Mouse (Mus musculus) forebrain, embryonic 11.5 days (tissue): ENCODE results near the gene Slc35e4. TPM values are rescaled to one million over a fixed set of nuclear protein-coding genes. Genes with fewer than 3 reads are reported as not detected.
"Not testable (repeated sequence)": the region's sequence is repeated elsewhere in the genome, so short reads cannot be mapped to it uniquely, and the experiment has no call there.

Experiments
- ATAC-seq: fragments of 200-750 bp; cut with Nextera tagmentation; replicated peaks from 2 replicates; pipeline ENCODE4 v1.8.0; 2017; ENCODE audit warnings: moderate TSS enrichment; ENCODE audit not compliant: low FRiP score
- DNase-seq: peaks from one replicate; pipeline ENCODE4 v3.0.0-alpha.2; 2017; ENCODE audit warnings: low spot score
- H3K27ac ChIP-seq: fragments of 300-500 bp; sonication (generic); 2 replicates; pipeline ENCODE4 v1.5.1; 2014; ENCODE audit warnings: low read depth, low read length
- H3K27me3 ChIP-seq: fragments of 300-500 bp; sonication (generic); 2 replicates; pipeline ENCODE4 v1.6.1; 2014; ENCODE audit warnings: mild to moderate bottlenecking, low read length, mixed read lengths; ENCODE audit not compliant: control insufficient read depth, insufficient read depth
- H3K36me3 ChIP-seq: fragments of 300-500 bp; sonication (generic); 2 replicates; pipeline ENCODE4 v1.6.1; 2014; ENCODE audit warnings: mild to moderate bottlenecking, low read length, moderate library complexity, mixed read lengths; ENCODE audit not compliant: control insufficient read depth, insufficient read depth
- H3K4me1 ChIP-seq: fragments of 300-500 bp; sonication (generic); replicated peaks from 2 replicates; pipeline ENCODE4 v1.6.1; 2014; ENCODE audit warnings: low read length, mixed read lengths; ENCODE audit not compliant: control insufficient read depth, insufficient read depth
- H3K4me2 ChIP-seq: fragments of 300-500 bp; sonication (generic); 2 replicates; pipeline ENCODE4 v1.6.1; 2014; ENCODE audit warnings: low read depth, mild to moderate bottlenecking, low read length, moderate library complexity, mixed read lengths; ENCODE audit not compliant: severe bottlenecking
- H3K4me3 ChIP-seq: fragments of 300-500 bp; sonication (generic); 2 replicates; pipeline ENCODE4 v1.5.1; 2014; ENCODE audit warnings: low read depth, low read length
- H3K9ac ChIP-seq: fragments of 300-500 bp; sonication (generic); 2 replicates; pipeline ENCODE4 v1.6.1; 2014; ENCODE audit warnings: low read length
- H3K9me3 ChIP-seq: fragments of 300-500 bp; sonication (generic); 2 replicates; pipeline ENCODE4 v1.6.1; 2016; ENCODE audit warnings: low read length, mixed read lengths; ENCODE audit not compliant: control insufficient read depth
- WGBS: fragments of 180-500 bp; shearing (Covaris S2); extraction: QIAGEN DNeasy Blood & Tissue Kit; methylation state at CpG from one replicate; pipeline ENCODE4 v1.1.7; 2014; 5-methylcytosine and 5-hydroxymethylcytosine counted together
- polyA plus RNA-seq: library from polyadenylated mRNA; unstranded; fragments of >200 nt; fragmentation: Nextera tagmentation; extraction: Ambion mirVana; gene quantifications from 2 replicates; pipeline ENCODE4 v1.2.1, GENCODE M21; 2014

Gene Slc35e4
- 3.5 and 3.9 TPM in 2 replicates for polyA plus RNA-seq

- Histone ChIP-seq H3K9me3 (no peaks in the 10 kb centered on the region), H3K4me2 (peak within 1 kb of the TSS; percentile 91), H3K4me3 (peak within 1 kb of the TSS; percentile 54), H3K4me1 (peaks cover 16% of the 10 kb centered on the region), H3K27me3 (peaks cover 2% of the 10 kb centered on the region; the same call in 1 of the 2 replicates), H3K27ac (0 out of 2 replicates have a peak within 1 kb of the TSS, but pooled peaks have one; percentile 3), H3K36me3 (no peaks in the 10 kb centered on the region), H3K9ac (peak within 1 kb of the TSS; percentile 63)
- peak; percentile 95 for DNase-seq
- ATAC-seq, result peak; percentile 63
- under 1% methylated on average over 28 of the region's 28 CpGs for WGBS
Observed at GRCm38 (mm10) chr11:3914109-3914840, at the start of gene Slc35e4. Gene Slc35e4 (minus strand): TSS chr11:3914664.

DNA sequence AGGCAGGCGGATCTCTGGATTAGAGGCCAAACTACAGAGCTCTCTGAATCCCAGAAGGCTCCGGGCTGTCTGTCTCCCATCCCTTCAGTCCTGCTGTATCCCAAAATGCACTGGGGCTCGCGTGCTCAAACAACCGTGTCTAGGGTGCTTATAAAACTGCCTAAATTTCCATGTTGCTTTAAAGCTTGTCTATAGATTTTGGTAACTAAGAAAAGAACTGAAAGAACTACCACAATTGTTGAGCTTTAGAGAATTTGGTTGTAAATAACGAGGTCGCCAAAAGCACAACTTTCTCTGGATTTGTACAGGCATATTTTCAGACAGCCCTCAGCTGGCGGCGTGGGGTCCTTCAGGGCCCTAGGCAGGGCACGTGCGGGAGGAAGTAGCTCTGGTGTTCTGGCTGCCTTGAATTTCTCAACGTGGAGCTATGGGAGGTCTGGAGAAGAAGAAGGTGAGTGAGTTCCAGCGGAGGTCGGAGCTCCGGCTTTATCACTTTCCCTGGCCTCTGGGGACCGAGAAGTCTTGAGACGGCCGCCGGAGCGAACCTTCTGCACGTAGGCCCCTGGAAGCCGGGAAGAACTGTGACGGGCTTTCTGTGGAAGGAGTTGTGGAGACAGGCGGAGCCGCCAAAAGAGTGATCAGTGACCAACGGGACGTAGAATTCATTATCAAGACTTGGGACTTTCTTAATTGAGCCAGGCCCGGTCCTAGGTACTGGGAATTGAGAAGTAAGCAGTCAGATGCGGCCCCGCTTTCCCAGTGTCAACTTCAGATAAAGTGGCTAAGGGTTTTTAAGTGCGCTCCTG is 49.3 kb upstream of the Slc35e4 start, which contains the start of gene Pes1:
Gene Pes1 (plus strand): TSS at position 366 of the 806 bp plus-strand sequence.
- ATAC-seq, result peak; percentile 94
- Histone ChIP-seq H3K9ac (peak within 1 kb of the TSS; percentile 78), H3K27me3 (no peaks in the 10 kb centered on the region), H3K9me3 (no peaks in the 10 kb centered on the region), H3K4me3 (peak within 1 kb of the TSS; percentile 78), H3K27ac (no peak within 1 kb of the TSS), H3K36me3 (no peaks in the 10 kb centered on the region), H3K4me1 (peaks cover 5% of the 10 kb centered on the region; the same call in 1 of the 2 replicates), H3K4me2 (peak within 1 kb of the TSS; percentile 84)
- peak; percentile 85 for DNase-seq
- WGBS, result under 1% methylated on average over 31 of the region's 31 CpGs

DNA sequence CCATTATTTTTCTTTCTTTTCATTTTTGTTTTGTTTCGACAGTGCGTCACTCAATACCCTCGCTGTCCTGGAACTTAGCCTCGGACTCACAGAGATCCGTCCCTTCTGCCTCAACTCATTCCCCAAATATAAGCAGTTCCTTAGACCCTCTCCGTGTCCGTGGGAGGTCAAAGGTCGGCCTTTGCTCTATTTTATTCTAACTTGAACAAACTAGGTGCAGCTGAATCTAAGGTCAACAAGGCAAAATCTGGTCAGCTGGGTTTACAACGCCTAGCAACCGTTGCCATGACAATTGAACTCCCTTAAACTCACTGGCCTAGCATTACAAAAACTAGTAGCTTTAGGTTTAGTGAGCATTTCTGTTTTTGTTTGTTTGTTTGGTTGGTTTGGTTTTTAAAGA is 48.7 kb upstream of the Slc35e4 start:
- H3K4me1 ChIP-seq, result peaks cover 5% of the 10 kb centered on the region; the same call in 1 of the 2 replicates
- H3K9ac ChIP-seq, result no peak overlapping the region; the same call in 1 of the 2 replicates
- no peaks in the 10 kb centered on the region for H3K27me3 ChIP-seq
- H3K4me2 ChIP-seq, result peak overlapping the region; percentile 84; the same call in 1 of the 2 replicates
- ATAC-seq, result peak; percentile 22
- DNase-seq, result peak; percentile 46
- peak overlapping the region; percentile 78 for H3K4me3 ChIP-seq
- H3K36me3 ChIP-seq, result no peaks in the 10 kb centered on the region
- H3K9me3 ChIP-seq, result no peaks in the 10 kb centered on the region
- H3K27ac ChIP-seq, result no peak overlapping the region
- 86% methylated on average over 10 of the region's 10 CpGs for WGBS

- no peak for ATAC-seq
- Histone ChIP-seq H3K4me1 (peaks cover 5% of the 10 kb centered on the region; the same call in 1 of the 2 replicates), H3K4me2 (no peak overlapping the region), H3K4me3 (no peak overlapping the region), H3K36me3 (no peaks in the 10 kb centered on the region), H3K9ac (no peak overlapping the region), H3K27me3 (no peaks in the 10 kb centered on the region), H3K27ac (no peak overlapping the region), H3K9me3 (no peaks in the 10 kb centered on the region)
- DNase-seq, result peak; percentile 14
- 68% methylated on average over 3 of the region's 3 CpGs for WGBS
Observed at GRCm38 (mm10) chr11:3961761-3962160, 47.3 kb upstream of the Slc35e4 start.

DNA sequence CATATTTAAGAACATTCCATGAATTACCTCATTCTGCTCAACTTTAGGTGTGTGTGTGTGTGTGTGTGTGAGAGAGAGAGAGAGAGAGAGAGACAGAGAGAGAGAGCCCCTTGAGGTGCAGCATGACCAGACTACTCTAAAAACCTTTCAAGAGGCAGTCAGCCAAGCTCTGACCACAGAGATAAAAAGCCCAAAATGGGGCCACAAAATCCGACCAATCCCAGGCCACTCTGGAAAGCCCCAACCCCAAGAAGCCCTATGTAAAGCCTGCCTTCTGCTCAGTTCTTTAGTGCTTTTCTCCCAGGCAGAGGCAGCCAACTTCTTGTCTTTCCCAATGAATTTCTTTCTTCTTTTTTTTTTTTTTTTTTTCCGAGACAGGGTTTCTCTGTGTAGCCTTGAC is 46.4 kb upstream of the Slc35e4 start:
- 54% methylated on average over 2 of the region's 2 CpGs for WGBS
- H3K4me1 ChIP-seq, result peaks cover 5% of the 10 kb centered on the region; the same call in 1 of the 2 replicates
- no peak overlapping the region for H3K4me2 ChIP-seq
- no peak overlapping the region for H3K27ac ChIP-seq
- ATAC-seq (no peak), DNase-seq (peak; percentile 16)
- H3K4me3 ChIP-seq, result no peak overlapping the region
- no peaks in the 10 kb centered on the region for H3K27me3 ChIP-seq
- H3K36me3 ChIP-seq, result no peaks in the 10 kb centered on the region
- H3K9me3 ChIP-seq, result no peaks in the 10 kb centered on the region
- no peak overlapping the region for H3K9ac ChIP-seq

GRCm38 (mm10) chr11:3955371-3955770 is 40.9 kb upstream of the Slc35e4 start:
- not testable (repeated sequence) for ATAC-seq

GRCm38 (mm10) chr11:3954876-3955275 is 40.4 kb upstream of the Slc35e4 start:
- not testable (repeated sequence) for H3K27ac ChIP-seq, DNase-seq, H3K4me1 ChIP-seq, H3K4me2 ChIP-seq, ATAC-seq, H3K36me3 ChIP-seq, H3K9me3 ChIP-seq, H3K9ac ChIP-seq, H3K27me3 ChIP-seq, H3K4me3 ChIP-seq
- WGBS, result 73% methylated on average over 5 of the region's 5 CpGs

More at GRCm38 (mm10) chr11:3955371-3955770, 40.9 kb upstream of the Slc35e4 start:
- H3K36me3 ChIP-seq, H3K9me3 ChIP-seq, H3K27me3 ChIP-seq, H3K4me1 ChIP-seq, H3K9ac ChIP-seq, DNase-seq, H3K4me3 ChIP-seq, H3K4me2 ChIP-seq, H3K27ac ChIP-seq: not testable (repeated sequence)
- WGBS, result 82% methylated on average over 4 of the region's 4 CpGs

DNA sequence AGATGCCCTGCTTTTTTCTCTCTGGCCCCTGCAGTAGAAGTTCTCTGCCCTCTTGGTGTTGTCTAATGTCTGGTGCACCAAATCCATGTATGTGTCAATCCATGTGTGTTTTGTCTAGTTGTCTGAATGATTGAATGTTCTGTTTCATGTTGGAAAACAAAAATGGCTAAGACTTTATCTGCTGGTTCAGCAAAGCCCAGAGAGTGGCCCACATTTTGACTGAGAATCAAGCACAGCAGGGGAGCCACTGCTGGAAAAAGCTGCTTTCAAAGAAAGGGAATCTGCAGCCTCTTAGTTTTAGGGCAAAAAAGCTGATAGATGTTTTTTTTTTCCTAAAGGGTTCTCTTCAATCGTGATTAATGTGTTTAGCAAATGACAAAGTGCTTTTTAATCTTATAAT is 31.9 kb upstream of the Slc35e4 start:
- DNase-seq (no peak), ATAC-seq (no peak)
- H3K27ac ChIP-seq, result no peak overlapping the region
- no peak overlapping the region for H3K4me2 ChIP-seq
- no peaks in the 10 kb centered on the region for H3K9me3 ChIP-seq
- H3K4me3 ChIP-seq, result no peak overlapping the region
- H3K9ac ChIP-seq, result no peak overlapping the region
- H3K4me1 ChIP-seq, result no peaks in the 10 kb centered on the region
- 12% methylated on average over 1 of the region's 1 CpGs for WGBS
- no peaks in the 10 kb centered on the region for H3K36me3 ChIP-seq
- H3K27me3 ChIP-seq, result no peaks in the 10 kb centered on the region
